Mouse (Mus musculus) lung, postnatal 10 days (tissue): Measurements from ENCODE around the gene Mdm2.

Experiments used
- DNase-seq: peaks from one replicate; pipeline ENCODE4 v3.0.0; 2021

Gene Mdm2

DNA sequence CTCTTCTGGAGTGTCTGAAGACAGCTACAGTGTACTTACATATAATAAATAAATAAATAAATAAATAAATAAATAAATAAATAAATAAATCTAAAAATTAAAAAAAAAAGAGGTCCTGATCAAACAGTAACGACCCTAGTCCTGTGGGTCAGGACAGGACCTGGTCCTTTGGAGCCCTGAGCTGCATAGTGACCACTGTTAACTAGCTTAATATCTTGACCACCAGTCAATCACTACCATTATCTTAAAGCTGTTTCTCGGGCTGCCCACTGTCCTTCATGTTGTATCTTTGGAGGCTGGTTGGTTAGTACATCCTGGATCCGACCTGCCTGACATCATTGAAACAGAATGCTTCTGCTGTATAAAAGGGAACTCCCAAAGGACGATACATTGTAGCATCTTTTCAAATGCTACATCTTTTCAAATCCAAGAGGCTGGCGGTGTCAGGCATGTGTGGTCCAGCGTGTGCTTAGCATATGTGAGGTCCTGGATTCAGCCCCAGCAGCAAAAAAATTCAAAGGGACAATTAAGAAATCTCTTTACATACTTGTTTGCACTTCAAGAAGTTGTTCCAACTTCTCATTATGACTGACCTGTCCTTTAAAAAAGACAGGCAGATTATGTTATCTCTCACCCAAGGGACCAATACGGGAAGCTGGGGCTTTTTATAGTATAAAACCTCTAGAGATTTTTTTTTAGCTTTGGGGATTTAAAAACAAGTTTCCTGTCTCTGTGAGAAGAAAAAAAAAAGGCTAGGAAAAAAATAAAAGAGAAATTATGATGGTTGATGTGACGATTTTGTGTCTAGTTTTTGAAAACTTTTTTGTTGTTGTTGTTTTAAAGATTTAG, 57.4 kb downstream of the Mdm2 start:
- DNase-seq: no peak

DNA sequence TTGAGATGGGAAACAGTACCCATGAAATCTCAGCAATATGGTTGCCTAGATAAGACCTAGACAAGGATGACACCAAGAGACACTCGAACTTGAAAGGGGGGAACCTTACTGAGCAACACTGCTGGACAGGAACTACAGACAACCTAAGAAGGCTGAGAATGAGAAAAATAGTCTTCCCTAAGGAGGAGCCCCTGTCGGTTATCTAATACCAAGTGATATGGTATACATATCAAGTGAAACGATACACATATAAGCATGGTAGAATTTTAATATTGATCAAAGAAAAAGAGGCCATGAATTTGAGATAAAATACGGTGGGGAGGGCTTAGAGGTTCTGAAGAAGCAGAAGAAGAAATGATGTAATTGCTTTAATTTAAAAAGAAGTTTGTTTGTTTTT, 58.2 kb downstream of the Mdm2 start:
- no peak for DNase-seq

- no peak for DNase-seq
These were observed 58.8 kb downstream of the Mdm2 start for GRCm38 (mm10) chr10:117651587-117652377.

DNA sequence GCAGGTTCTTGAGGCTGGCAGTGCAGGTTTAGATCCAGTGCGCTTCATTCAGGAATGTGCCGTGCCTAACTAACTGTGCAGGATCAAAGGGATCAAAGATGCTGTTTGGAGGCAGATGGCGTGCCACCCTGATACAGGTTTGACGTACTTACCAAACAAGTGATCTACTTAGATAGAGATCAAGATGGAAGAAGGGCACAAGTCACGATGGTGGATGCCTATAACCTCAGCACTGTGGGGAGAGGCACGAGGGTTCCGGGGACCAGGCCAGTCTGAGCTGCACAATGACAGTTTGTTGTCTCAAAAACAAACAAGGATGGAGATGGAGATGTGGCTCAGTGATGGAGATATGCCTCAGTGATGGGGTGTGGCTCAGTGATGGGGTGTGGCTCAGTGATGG, 59.8 kb downstream of the Mdm2 start:
- no peak for DNase-seq

DNA sequence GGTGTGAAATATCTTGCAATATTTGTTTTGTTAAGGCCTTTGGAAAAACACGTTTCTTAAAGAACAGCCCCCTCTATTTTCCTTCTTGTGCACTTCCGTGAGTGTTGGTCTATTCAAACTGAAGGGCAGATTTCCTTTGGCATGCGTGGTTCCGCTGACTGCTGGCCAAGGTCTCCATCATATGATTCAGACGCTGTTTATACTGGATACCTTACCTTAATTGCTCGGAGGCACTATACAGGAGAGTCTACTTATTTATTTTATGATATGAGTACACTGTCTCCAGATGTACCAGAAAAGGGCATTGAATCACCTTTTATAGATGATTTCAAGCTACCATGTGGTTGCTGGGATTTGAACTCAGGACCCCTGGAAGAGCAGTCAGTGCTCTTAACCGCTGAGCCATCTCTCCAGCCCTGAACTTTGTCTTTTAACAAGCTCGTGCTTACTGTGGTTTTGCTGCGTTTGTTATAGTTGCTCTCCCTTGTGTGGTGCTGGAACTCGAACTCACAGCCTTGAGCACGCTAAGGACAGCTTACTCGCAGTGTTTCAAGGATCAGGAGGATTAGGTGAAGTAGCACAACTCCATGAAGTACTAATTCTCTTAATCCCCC, 60.4 kb downstream of the Mdm2 start:
- DNase-seq: no peak

DNA sequence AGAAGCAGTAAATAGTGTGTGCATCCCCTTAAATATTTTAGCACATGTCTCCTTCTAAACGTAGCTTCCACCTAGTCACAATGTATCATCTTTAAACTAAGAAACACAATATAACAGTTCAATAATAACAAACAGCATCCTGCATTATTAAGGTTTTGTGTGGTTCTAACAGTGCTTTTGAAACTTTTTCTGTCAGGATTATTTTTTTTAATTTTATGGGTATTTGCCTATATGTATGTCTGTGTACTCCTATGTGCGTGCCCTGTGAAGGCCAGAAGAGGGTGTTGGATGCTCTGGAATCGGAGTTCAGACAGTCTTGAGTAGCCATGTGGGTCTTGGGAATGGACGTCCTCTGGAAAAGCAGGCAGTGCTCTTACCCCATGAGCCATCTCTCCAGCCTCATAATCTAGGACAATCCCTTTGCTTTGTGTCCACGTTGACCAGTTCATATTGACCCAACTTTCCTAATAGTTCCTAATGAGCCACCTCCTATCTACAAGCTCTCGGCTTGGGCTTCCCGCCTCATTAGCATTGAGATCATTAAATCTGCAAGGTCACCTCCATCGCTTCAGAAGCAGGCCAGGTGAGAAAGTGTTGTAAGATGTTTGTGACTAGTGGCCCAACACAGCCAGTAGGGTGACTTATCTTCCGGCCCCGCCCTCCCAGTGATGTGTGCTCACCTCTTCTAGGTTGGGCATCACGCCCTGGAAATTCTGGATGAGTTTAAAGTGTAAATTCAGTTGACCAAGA, 61.1 kb downstream of the Mdm2 start:
- peak; percentile 73 for DNase-seq

- DNase-seq: no peak
These were observed 61.9 kb downstream of the Mdm2 start for GRCm38 (mm10) chr10:117648643-117649042.

GRCm38 (mm10) chr10:117647964-117648472, 62.5 kb downstream of the Mdm2 start:
- DNase-seq: no peak

- DNase-seq: no peak
These were observed 63.4 kb downstream of the Mdm2 start for GRCm38 (mm10) chr10:117647158-117647505.

DNA sequence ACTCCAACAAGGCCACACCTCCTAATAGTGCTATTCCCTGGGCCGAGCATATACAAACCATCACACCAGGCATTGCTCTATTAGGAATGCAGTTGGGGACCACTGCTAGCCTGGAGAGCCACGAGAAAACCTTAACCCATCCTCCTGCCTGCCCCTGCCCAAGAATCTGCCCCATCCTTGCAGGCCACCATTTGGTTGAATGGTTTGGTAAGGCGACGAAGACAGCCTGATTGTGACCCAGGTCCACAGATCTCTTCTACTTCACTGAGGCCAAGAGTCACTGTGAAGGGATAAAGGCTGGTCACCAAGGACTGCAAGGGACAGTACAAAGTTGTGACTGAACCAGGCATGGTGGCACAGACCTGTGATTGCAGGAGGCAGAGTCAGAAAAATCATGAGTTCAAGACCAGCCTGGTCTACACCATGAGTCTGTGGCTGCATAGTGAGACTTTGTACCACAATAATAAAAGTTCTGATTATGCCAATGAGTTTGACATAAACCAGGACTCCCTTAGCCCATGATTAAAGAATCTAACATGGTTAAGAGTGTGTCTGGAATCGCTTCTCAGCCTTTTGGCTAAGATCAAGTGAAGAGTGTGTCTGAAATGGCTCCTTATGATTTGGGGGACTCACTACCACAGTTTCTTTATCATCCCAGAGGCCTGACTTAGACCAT, 63.9 kb downstream of the Mdm2 start:
- no peak for DNase-seq

GRCm38 (mm10) chr10:117645487-117645964, 65.0 kb downstream of the Mdm2 start:
- no peak for DNase-seq

GRCm38 (mm10) chr10:117644828-117645227, 65.7 kb downstream of the Mdm2 start:
- no peak for DNase-seq

- DNase-seq: no peak
These were observed 66.2 kb downstream of the Mdm2 start for GRCm38 (mm10) chr10:117644429-117644748.

- no peak for DNase-seq
These were observed 66.7 kb downstream of the Mdm2 start for GRCm38 (mm10) chr10:117643711-117644428.

- no peak for DNase-seq
These were observed 67.3 kb downstream of the Mdm2 start for GRCm38 (mm10) chr10:117643302-117643701.

- DNase-seq: no peak
These were observed 67.9 kb downstream of the Mdm2 start for GRCm38 (mm10) chr10:117642491-117643262.

DNA sequence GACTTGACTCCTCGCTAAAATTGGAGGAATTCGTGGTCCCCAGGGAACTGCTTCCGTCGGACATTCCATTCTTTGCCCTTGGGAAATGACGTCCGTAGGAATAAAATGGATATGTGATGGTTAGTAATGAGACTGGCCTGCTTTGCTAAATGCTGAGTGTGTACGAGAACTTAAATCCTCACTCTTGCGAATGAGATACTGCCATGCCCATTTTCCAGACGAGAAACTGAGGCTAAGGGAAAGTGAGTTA, 68.4 kb downstream of the Mdm2 start:
- no peak for DNase-seq

GRCm38 (mm10) chr10:117641400-117642200, 69.0 kb downstream of the Mdm2 start:
- DNase-seq: no peak

GRCm38 (mm10) chr10:117640595-117641078, 69.9 kb downstream of the Mdm2 start:
- no peak for DNase-seq
